8 mouse cellular contexts compared by ENCODE assay signal in the genomic region with DNA sequence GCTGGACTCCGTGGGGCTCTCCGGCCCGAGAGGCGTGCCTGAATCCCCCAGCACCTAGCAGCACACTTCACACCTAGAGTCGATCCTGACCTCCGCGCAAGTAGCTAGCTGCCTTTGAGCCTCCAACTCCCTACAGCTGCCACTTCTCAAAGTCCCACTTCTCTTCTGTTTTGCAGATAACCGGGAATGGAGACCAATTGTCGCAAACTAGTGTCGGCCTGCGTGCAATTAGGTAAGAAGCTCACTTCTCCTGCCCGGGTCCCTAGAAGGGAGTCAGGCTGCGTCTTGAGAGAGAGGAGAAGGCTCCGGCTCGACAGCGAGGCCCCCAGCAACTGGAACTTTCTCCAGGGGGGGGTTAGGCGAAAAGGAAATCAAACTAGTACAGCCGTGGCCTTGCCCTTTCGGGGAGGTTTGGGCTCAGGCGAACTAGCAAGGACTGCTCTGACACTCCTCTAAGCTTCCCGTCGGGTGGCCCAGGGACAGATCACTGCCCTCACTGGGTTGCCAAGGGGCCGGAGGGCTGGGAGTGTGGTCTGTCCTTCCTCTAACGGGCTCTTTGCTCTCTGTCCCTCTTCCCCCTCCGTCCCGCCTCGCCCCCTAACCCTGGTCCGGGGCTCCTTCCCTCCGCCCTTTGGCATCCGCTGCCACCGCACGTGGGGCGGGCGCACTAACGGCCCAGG. TPM values are rescaled to one million over a fixed set of nuclear protein-coding genes. Genes with fewer than 3 reads are reported as not detected.
DNase-seq lines count a peak whose midpoint lies in the region; ATAC-seq lines count a peak whose summit lies in the region.

No protein-coding gene starts in this region.

- H3K4me3 ChIP-seq in lung, embryonic 16.5 days (ENCODE audit: low read length): peak overlapping the region; percentile 49
- peak overlapping the region; percentile 42 for H3K4me3 ChIP-seq in forebrain, embryonic 13.5 days
- H3K4me3 ChIP-seq in limb, embryonic 15.5 days: peak overlapping the region; percentile 40
- H3K4me3 ChIP-seq in stomach, embryonic 16.5 days (replicated peaks; ENCODE audit: low read length): peak overlapping the region; percentile 49

- peaks cover 91% of the 10 kb centered on the region for H3K27me3 ChIP-seq in lung, embryonic 16.5 days (ENCODE audit: control insufficient read depth, insufficient read depth, low read depth, low read length)
- H3K27me3 ChIP-seq in forebrain, embryonic 13.5 days: peaks cover 95% of the 10 kb centered on the region
- H3K27me3 ChIP-seq in limb, embryonic 15.5 days: peaks cover 94% of the 10 kb centered on the region
- H3K27me3 ChIP-seq in stomach, embryonic 16.5 days (ENCODE audit: control insufficient read depth, insufficient read depth, low read length): peaks cover 80% of the 10 kb centered on the region

- peaks cover 18% of the 10 kb centered on the region; the same call in 1 of the 2 replicates for H3K4me1 ChIP-seq in lung, embryonic 16.5 days (replicated peaks; ENCODE audit: control insufficient read depth, insufficient read depth, low read length)
- peaks cover 32% of the 10 kb centered on the region for H3K4me1 ChIP-seq in forebrain, embryonic 13.5 days
- peaks cover 36% of the 10 kb centered on the region for H3K4me1 ChIP-seq in limb, embryonic 15.5 days
- H3K4me1 ChIP-seq in stomach, embryonic 16.5 days (ENCODE audit: control insufficient read depth, insufficient read depth, low read length): peaks cover 13% of the 10 kb centered on the region

- peak overlapping the region; percentile 83 for H3K4me2 ChIP-seq in lung, embryonic 16.5 days (ENCODE audit: low read depth, low read length)
- H3K4me2 ChIP-seq in forebrain, embryonic 13.5 days: peak overlapping the region; percentile 82
- peak overlapping the region; percentile 84 for H3K4me2 ChIP-seq in limb, embryonic 15.5 days
- H3K4me2 ChIP-seq in stomach, embryonic 16.5 days (ENCODE audit: low read depth, low read length): peak overlapping the region; percentile 79

- ATAC-seq in lung, embryonic 16.5 days (ENCODE audit: low read depth): peak; percentile 6; the same call in 1 of the 2 replicates
- ATAC-seq in forebrain, embryonic 13.5 days: peak; percentile 26
- no peak for ATAC-seq in limb, embryonic 15.5 days (ENCODE audit: insufficient number of reproducible peaks, low FRiP score, low TSS enrichment, low read depth)
- ATAC-seq in stomach, embryonic 16.5 days (ENCODE audit: insufficient read depth, low FRiP score): peak; percentile 20; the same call in 1 of the 2 replicates

- H3K9ac ChIP-seq in lung, embryonic 16.5 days (ENCODE audit: low read length): 0 out of 2 replicates have a peak overlapping the region, but pooled peaks have one; percentile 11
- peak overlapping the region; percentile 6; the same call in 1 of the 2 replicates for H3K9ac ChIP-seq in forebrain, embryonic 13.5 days
- H3K9ac ChIP-seq in limb, embryonic 15.5 days: no peak overlapping the region
- peak overlapping the region; percentile 55; the same call in 1 of the 2 replicates for H3K9ac ChIP-seq in stomach, embryonic 16.5 days (ENCODE audit: low read length)

- H3K9me3 ChIP-seq in lung, embryonic 16.5 days (ENCODE audit: control insufficient read depth, low read length): no peaks in the 10 kb centered on the region
- no peaks in the 10 kb centered on the region for H3K9me3 ChIP-seq in forebrain, embryonic 13.5 days (replicated peaks)
- H3K9me3 ChIP-seq in limb, embryonic 15.5 days: no peaks in the 10 kb centered on the region
- no peaks in the 10 kb centered on the region for H3K9me3 ChIP-seq in stomach, embryonic 16.5 days (replicated peaks; ENCODE audit: control insufficient read depth, low read length)

- no peak overlapping the region for H3K27ac ChIP-seq in lung, embryonic 16.5 days (ENCODE audit: low read length)
- no peak overlapping the region for H3K27ac ChIP-seq in forebrain, embryonic 13.5 days
- H3K27ac ChIP-seq in limb, embryonic 15.5 days: no peak overlapping the region
- no peak overlapping the region for H3K27ac ChIP-seq in stomach, embryonic 16.5 days (ENCODE audit: low read length)

- WGBS in lung, embryonic 16.5 days: 4% methylated on average over 35 of the region's 35 CpGs
- under 1% methylated on average over 35 of the region's 35 CpGs for WGBS in forebrain, embryonic 13.5 days
- WGBS in limb, embryonic 15.5 days: 6% methylated on average over 35 of the region's 35 CpGs
- 8% methylated on average over 35 of the region's 35 CpGs for WGBS in stomach, embryonic 16.5 days

- no peak for DNase-seq in lung, postnatal 36 days
- DNase-seq in layer of hippocampus, postnatal 36 days: no peak
- no peak for DNase-seq in thymus, postnatal 4 days
- no peak for DNase-seq in cerebellum, adult 11 months

- H3K36me3 ChIP-seq in lung, embryonic 16.5 days (ENCODE audit: control insufficient read depth, insufficient read depth, low read length): no peaks in the 10 kb centered on the region
- no peaks in the 10 kb centered on the region for H3K36me3 ChIP-seq in forebrain, embryonic 13.5 days (ENCODE audit: poor library complexity, severe bottlenecking)
- H3K36me3 ChIP-seq in limb, embryonic 15.5 days: no peaks in the 10 kb centered on the region
- no peaks in the 10 kb centered on the region for H3K36me3 ChIP-seq in stomach, embryonic 16.5 days (ENCODE audit: control insufficient read depth, insufficient read depth, low read length)

RNA-seq across cellular contexts. Expression of gene Pitx2, which starts 4.2 kb away (rescaled TPM):
- polyA plus RNA-seq in lung, embryonic 16.5 days (2015; fragmentation: Nextera tagmentation; extraction: Ambion mirVana): 4.0 and 7.0 TPM in 2 replicates
- 7.2 and 22.8 TPM in 2 replicates for polyA plus RNA-seq in forebrain, embryonic 13.5 days (2015; fragmentation: Nextera tagmentation; extraction: Ambion mirVana)
- polyA plus RNA-seq in limb, embryonic 15.5 days (2015; fragmentation: Nextera tagmentation; extraction: Ambion mirVana): 9.1 and 19.7 TPM in 2 replicates
- 19.0 and 22.1 TPM in 2 replicates for polyA plus RNA-seq in stomach, embryonic 16.5 days (2015; fragmentation: Nextera tagmentation; extraction: Ambion mirVana)
- total RNA-seq in layer of hippocampus, postnatal 36 days (2021): not detected
